In genomic region chr10:121381280-121381679, GRCm38 (mm10) we compare ENCODE assay signal across 19 mouse cellular contexts. TPM values are rescaled to one million over a fixed set of nuclear protein-coding genes. Genes with fewer than 3 reads are reported as not detected.
A peak's percentile ranks its signal among the peaks of the same experiment; 100 is the strongest.
DNase-seq lines count a peak whose midpoint lies in the region; ATAC-seq and TF ChIP-seq lines count a peak whose summit lies in the region.
"Had no signal": no experiment of that assay in that cellular context is flagged by ENCODE, and none has a peak within 500 bp of the region (broad histone marks: within the 10 kb centered on the region; RNA-seq: fewer than 3 reads in every experiment).

No protein-coding gene starts in this region.

- no peak for TF ChIP-seq CTCF in liver, adult 2 months (IDR thresholded peaks at IDR 0.05; ENCODE audit: low read depth, low read length)

- no peak overlapping the region for H3K4me3 ChIP-seq in liver, adult 2 months (ENCODE audit: insufficient read depth, low read depth, low read length)
- H3K4me3 ChIP-seq in liver, embryonic 11.5 days (ENCODE audit: low read depth, low read length): no peak overlapping the region
- H3K4me3 ChIP-seq in midbrain, embryonic 14.5 days (replicated peaks; ENCODE audit: low read depth, low read length): no peak overlapping the region
- H3K4me3 ChIP-seq: embryonic facial prominence, embryonic 10.5 days; embryonic facial prominence, embryonic 12.5 days; forebrain, embryonic 13.5 days; forebrain, embryonic 15.5 days had no signal

- H3K9me3 ChIP-seq in liver, embryonic 11.5 days (ENCODE audit: control insufficient read depth, low read length): no peaks in the 10 kb centered on the region
- H3K9me3 ChIP-seq in midbrain, embryonic 14.5 days (ENCODE audit: control insufficient read depth, low read length): no peaks in the 10 kb centered on the region
- H3K9me3 ChIP-seq: embryonic facial prominence, embryonic 10.5 days; embryonic facial prominence, embryonic 12.5 days; forebrain, embryonic 13.5 days; forebrain, embryonic 15.5 days had no signal

- no peaks in the 10 kb centered on the region for H3K4me1 ChIP-seq in liver, adult 2 months (ENCODE audit: control insufficient read depth, insufficient read depth, low read length)
- no peaks in the 10 kb centered on the region; the same call in 1 of the 2 replicates for H3K4me1 ChIP-seq in liver, embryonic 11.5 days (replicated peaks; ENCODE audit: control insufficient read depth, insufficient read depth, low read length)
- no peaks in the 10 kb centered on the region for H3K4me1 ChIP-seq in midbrain, embryonic 14.5 days (ENCODE audit: control insufficient read depth, insufficient read depth, low read length)
- H3K4me1 ChIP-seq: forebrain, embryonic 13.5 days; forebrain, embryonic 15.5 days had no signal

- H3K36me3 ChIP-seq in liver, adult 2 months (ENCODE audit: control insufficient read depth, insufficient read depth, low read length): peaks cover 74% of the 10 kb centered on the region
- peaks cover 36% of the 10 kb centered on the region for H3K36me3 ChIP-seq in liver, embryonic 11.5 days (ENCODE audit: control insufficient read depth, insufficient read depth, low read length)
- peaks cover 88% of the 10 kb centered on the region for H3K36me3 ChIP-seq in midbrain, embryonic 14.5 days (ENCODE audit: control insufficient read depth, insufficient read depth, low read length)

- DNase-seq in liver, adult 2 months (ENCODE audit: extremely low read depth, low read depth, low spot score): no peak
- no peak for DNase-seq in liver, embryonic 11.5 days (ENCODE audit: low spot score)
- DNase-seq in right cerebral cortex, adult 18-20 months: peak; percentile 48
- DNase-seq in right cerebral cortex, postnatal 10 days (ENCODE audit: low spot score in 2 of 2): no peak
- no peak for DNase-seq in midbrain, embryonic 14.5 days
- DNase-seq: adrenal gland, adult 2 months; adrenal gland, postnatal 10 days; adrenal gland, postnatal 25 days; cerebellum, adult 11-12 months; cerebellum, adult 2 months; cerebellum, adult 9-10 months; cerebellum, postnatal 10 days; cerebellum, postnatal 25 days; forebrain, postnatal 0 days had no signal

- ATAC-seq in liver, embryonic 11.5 days (replicated peaks; ENCODE audit: low FRiP score): no peak
- ATAC-seq in midbrain, embryonic 14.5 days (ENCODE audit: low FRiP score, low TSS enrichment): no peak
- ATAC-seq: forebrain, embryonic 13.5 days; forebrain, embryonic 15.5 days; forebrain, postnatal 0 days had no signal

- 90% methylated on average over 18 of the region's 18 CpGs for WGBS in liver, adult 2 months
- 92% methylated on average over 18 of the region's 18 CpGs for WGBS in liver, embryonic 11.5 days
- 96% methylated on average over 18 of the region's 18 CpGs for WGBS in midbrain, embryonic 14.5 days

- no peaks in the 10 kb centered on the region for H3K27me3 ChIP-seq in liver, adult 2 months (ENCODE audit: control insufficient read depth, insufficient read depth, low read length)
- no peaks in the 10 kb centered on the region for H3K27me3 ChIP-seq in liver, embryonic 11.5 days (replicated peaks; ENCODE audit: control insufficient read depth, insufficient read depth, low read length)
- no peaks in the 10 kb centered on the region for H3K27me3 ChIP-seq in midbrain, embryonic 14.5 days (ENCODE audit: control insufficient read depth, insufficient read depth, low read length)
- H3K27me3 ChIP-seq: embryonic facial prominence, embryonic 12.5 days; forebrain, embryonic 13.5 days; forebrain, embryonic 15.5 days had no signal

- no peak for TF ChIP-seq POLR2A in liver, adult 2 months (IDR thresholded peaks at IDR 0.05; ENCODE audit: extremely low read depth, insufficient read depth, low read length)

- 0 out of 2 replicates have a peak overlapping the region, but pooled peaks have one; percentile 10 for H3K27ac ChIP-seq in liver, adult 2 months (replicated peaks; ENCODE audit: insufficient read depth, low read depth, low read length)
- no peak overlapping the region for H3K27ac ChIP-seq in liver, embryonic 11.5 days (ENCODE audit: low read depth, low read length)
- no peak overlapping the region for H3K27ac ChIP-seq in midbrain, embryonic 14.5 days (replicated peaks; ENCODE audit: low read depth, low read length)
- H3K27ac ChIP-seq: embryonic facial prominence, embryonic 10.5 days; embryonic facial prominence, embryonic 12.5 days; forebrain, embryonic 13.5 days; forebrain, embryonic 15.5 days had no signal

- no peak overlapping the region for H3K4me2 ChIP-seq in liver, embryonic 11.5 days
- no peak overlapping the region for H3K4me2 ChIP-seq in midbrain, embryonic 14.5 days (ENCODE audit: low read length)
- H3K4me2 ChIP-seq: embryonic facial prominence, embryonic 12.5 days; forebrain, embryonic 13.5 days; forebrain, embryonic 15.5 days had no signal

- H3K79me2 ChIP-seq in liver, adult 2 months (ENCODE audit: control insufficient read depth, insufficient read depth, low read length): no peaks in the 10 kb centered on the region

- no peak overlapping the region for H3K9ac ChIP-seq in liver, adult 2 months (ENCODE audit: low read depth, low read length)
- no peak overlapping the region for H3K9ac ChIP-seq in liver, embryonic 11.5 days (ENCODE audit: low read depth, low read length)
- H3K9ac ChIP-seq in midbrain, embryonic 14.5 days (replicated peaks; ENCODE audit: low read length): no peak overlapping the region
- H3K9ac ChIP-seq: embryonic facial prominence, embryonic 12.5 days; forebrain, embryonic 13.5 days; forebrain, embryonic 15.5 days; forebrain, postnatal 0 days had no signal

RNA-seq across cellular contexts. Expression of gene Gns, which starts 16.4 kb away (rescaled TPM):
- total RNA-seq in liver, adult 2 months (2014; rRNA removed): 84.0 and 102 TPM in 2 replicates
- polyA plus RNA-seq in liver, adult 2 months (2012; rRNA removed): 65.7 and 78.4 TPM in 2 replicates
- 31.2 and 31.6 TPM in 2 replicates for polyA plus RNA-seq in liver, embryonic 11.5 days (2014; fragmentation: Nextera tagmentation; extraction: Ambion mirVana)
- polyA plus RNA-seq in midbrain, embryonic 14.5 days (2014; fragmentation: Nextera tagmentation; extraction: Ambion mirVana): 36.5 and 47.2 TPM in 2 replicates

RNA-seq across cellular contexts. Expression of gene Tbc1d30, which starts 30.2 kb away (rescaled TPM):
- 8.4 and 10.7 TPM in 2 replicates for total RNA-seq in liver, adult 2 months (2014; rRNA removed)
- 0.81 and 2.6 TPM in 2 replicates for polyA plus RNA-seq in liver, adult 2 months (2012; rRNA removed)
- 0.27 and 0.78 TPM in 2 replicates for polyA plus RNA-seq in liver, embryonic 11.5 days (2014; fragmentation: Nextera tagmentation; extraction: Ambion mirVana)
- polyA plus RNA-seq in midbrain, embryonic 14.5 days (2014; fragmentation: Nextera tagmentation; extraction: Ambion mirVana): 16.6 and 17.0 TPM in 2 replicates
- polyA plus RNA-seq: C2C12 had no signal
